Mouse (Mus musculus) liver, postnatal 0 days (tissue): ENCODE measurements around the gene Eif4h.

Experiments used
- CTCF ChIP-seq: sonication (generic); IDR thresholded peaks from 2 replicates; pipeline ENCODE4 v1.5.1; 2016; ENCODE audit warnings: antibody characterized with exemption, low read depth
- EP300 ChIP-seq: IDR thresholded peaks from 2 replicates; pipeline ENCODE4 v1.6.1; 2016; ENCODE audit warnings: antibody characterized with exemption, low read depth, mild to moderate bottlenecking

GRCm38 (mm10) chr5:134637820-134638367 lies 1.4 kb downstream of the Eif4h start:
- TF ChIP-seq CTCF (no peak), EP300 (no peak)
